Mouse (Mus musculus): ENCODE results near the gene Apol6. TPM values are rescaled to one million over a fixed set of nuclear protein-coding genes. Genes with fewer than 3 reads are reported as not detected.

Gene Apol6
- polyA plus RNA-seq (2012; ENCODE audit: low replicate concordance), result not detected in 2 replicates

GRCm38 (mm10) chr15:77044597-77045320, at the start of gene Apol6:
Apol6 (plus strand) TSS chr15:77044729.

GRCm38 (mm10) chr15:77050570-77050969, 6.0 kb downstream of the Apol6 start, which contains the start of gene Mb:
Mb (minus strand) TSS chr15:77050670.

Other genes starting within 250 kb of the Apol6 start
- gene Zfp251, start 173.3 kb upstream of the Apol6 start, polyA plus RNA-seq (2012; ENCODE audit: low replicate concordance), result 14.5 and 20.9 TPM in 2 replicates
- gene Zfp7, start 165.5 kb upstream of the Apol6 start, polyA plus RNA-seq (2012; ENCODE audit: low replicate concordance), result 0.83 and 3.0 TPM in 2 replicates
- gene Gm49527, start 165.4 kb upstream of the Apol6 start, polyA plus RNA-seq (2012; ENCODE audit: low replicate concordance), result 0.23 and 1.9 TPM in 2 replicates
- gene Zfp647, start 119.3 kb upstream of the Apol6 start, polyA plus RNA-seq (2012; ENCODE audit: low replicate concordance), result 1.9 and 2.2 TPM in 2 replicates
- gene 1110038F14Rik, start 96.2 kb upstream of the Apol6 start, polyA plus RNA-seq (2012; ENCODE audit: low replicate concordance), result 60.9 and 87.2 TPM in 2 replicates
- not detected in 2 replicates for gene Mb, start 5.9 kb downstream of the Apol6 start, polyA plus RNA-seq (2012; ENCODE audit: low replicate concordance)

All from hematopoietic multipotent progenitor cell, adult 10-12 weeks (in vitro differentiated cells).